Mouse (Mus musculus): Measurements from ENCODE around the gene Fgfbp3. TPM values are rescaled to one million over a fixed set of nuclear protein-coding genes. Genes with fewer than 3 reads are reported as not detected.
A peak's percentile ranks its signal among the peaks of the same experiment; 100 is the strongest.
"Not testable (repeated sequence)": the region's sequence is repeated elsewhere in the genome, so short reads cannot be mapped to it uniquely, and the experiment has no call there.

Gene Fgfbp3
- polyA plus RNA-seq, 2 experiments from 2014 or later = not detected

DNA sequence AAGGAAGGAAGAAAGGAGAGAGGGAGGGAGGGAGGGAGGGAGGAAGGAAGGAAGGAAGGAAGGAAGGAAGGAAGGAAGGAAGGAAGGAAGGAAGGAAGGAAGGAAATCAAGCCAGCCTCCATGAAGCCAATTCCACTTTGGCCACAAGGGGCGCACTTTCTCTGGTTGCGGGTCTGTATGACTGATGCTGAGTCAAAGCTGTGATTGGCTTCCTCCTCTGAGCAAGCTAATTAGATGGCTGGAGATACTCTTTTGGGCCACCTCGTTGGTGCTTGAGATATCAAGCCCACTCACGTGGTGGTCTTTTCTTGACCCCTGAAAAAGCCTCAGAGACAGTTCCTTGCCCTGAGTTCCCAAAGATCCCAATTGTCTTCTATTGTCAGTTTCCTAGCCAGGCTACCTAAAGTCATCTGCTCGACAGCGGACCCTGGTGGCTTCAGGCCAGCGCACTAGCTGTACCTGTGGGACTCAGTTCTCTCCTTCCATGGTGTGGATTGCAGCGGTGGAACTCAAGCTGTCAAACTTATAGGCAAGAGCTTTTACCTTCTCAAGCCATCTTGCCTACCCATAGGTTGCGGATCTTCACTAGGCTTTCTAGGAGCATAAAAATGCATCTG, 9.6 kb downstream of the Fgfbp3 start:
- peak; percentile 59 for ATAC-seq

DNA sequence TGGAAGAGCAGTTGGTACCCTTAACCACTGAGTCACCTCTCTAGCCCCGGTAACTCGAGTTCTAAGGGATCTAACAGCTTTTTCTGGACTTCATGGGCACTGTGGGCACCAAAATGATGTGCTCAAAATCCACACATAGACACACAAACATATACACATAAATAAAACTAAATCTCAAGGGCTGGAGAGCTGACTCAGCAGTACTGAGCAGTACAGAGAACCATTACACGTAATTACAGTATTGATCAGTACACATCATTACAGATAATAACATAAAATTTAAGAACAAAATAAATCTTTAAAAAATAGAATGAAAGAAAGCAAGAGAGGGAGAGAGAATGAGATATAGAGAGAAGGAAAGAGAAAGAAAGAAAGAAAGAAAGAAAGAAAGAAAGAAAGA, 10.3 kb downstream of the Fgfbp3 start:
- no peak for ATAC-seq

DNA sequence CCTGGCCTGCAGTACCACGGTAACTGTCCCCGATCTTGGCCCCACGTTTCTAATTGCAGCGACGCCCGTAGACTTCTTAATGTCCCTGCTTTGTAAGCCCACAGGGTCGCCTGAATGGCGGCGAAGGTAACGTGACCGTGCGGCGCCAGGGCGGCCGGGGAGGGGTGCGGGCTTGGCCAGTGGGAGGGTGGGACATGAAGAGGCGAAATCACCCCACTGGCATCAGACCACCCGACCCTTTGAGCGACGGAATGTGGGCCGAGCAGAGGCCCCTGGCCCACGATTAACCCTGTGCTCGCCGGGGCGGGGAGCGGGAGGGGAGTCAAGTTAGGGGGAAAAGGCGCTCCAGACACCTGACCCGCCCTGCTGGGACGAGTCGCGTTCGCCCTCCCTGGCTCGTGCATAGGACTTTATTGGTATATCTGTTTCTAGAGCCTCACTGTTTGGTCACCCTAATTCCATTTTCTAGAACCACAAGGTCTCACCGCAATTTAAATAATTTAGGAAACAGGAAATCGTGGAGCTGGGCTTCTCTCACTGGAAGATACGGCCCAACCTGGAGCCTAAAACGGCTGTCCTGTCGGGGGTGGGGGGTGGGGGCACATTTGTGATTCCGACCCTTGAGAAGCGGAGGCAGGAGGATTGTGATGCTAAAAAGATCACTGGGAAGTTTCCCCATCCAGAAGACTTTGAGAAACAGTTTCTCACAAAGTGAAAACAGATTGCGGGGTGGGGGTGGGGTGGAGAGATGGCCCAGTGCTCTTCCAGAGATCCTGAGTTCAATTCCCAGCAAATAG, 15.0 kb downstream of the Fgfbp3 start:
- ATAC-seq = no peak

DNA sequence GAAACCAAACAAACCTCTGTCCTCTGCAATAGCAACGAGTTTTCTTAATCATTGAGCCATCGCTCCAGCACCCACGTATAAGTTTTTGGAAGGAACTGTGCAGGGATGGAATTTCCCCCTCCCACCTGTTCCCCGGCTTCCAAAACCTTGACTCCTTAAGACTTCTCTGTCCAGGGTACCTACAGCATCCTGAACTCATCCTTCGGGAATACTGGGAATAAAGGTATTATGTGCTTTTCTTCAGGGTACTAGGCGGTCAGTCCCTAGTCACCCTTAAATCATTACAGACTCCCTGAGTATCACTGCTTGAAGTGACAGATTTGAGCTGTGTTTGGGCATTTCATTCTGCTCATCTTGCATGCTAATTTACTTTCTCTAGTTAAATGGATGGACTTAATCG, 16.0 kb downstream of the Fgfbp3 start:
- no peak for ATAC-seq

DNA sequence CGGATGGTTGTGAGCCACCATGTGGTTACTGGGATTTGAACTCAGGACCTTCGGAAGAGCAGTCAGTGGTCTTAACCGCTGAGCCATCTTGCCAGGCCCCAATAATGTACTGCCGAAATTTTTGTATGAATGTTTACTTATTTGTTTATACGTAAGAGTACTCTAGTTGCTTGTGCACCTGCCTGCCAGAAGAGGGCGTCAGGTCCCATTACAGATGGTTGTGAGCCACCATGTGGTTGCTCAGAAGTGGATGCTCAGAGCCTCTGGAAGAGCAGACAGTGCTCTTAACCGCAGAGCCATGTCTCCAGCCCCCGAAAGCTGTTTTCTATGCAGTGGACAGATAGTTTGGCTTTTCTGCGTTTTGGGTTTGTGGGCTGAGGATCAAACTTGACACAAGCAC, 21.6 kb downstream of the Fgfbp3 start:
- no peak for ATAC-seq

DNA sequence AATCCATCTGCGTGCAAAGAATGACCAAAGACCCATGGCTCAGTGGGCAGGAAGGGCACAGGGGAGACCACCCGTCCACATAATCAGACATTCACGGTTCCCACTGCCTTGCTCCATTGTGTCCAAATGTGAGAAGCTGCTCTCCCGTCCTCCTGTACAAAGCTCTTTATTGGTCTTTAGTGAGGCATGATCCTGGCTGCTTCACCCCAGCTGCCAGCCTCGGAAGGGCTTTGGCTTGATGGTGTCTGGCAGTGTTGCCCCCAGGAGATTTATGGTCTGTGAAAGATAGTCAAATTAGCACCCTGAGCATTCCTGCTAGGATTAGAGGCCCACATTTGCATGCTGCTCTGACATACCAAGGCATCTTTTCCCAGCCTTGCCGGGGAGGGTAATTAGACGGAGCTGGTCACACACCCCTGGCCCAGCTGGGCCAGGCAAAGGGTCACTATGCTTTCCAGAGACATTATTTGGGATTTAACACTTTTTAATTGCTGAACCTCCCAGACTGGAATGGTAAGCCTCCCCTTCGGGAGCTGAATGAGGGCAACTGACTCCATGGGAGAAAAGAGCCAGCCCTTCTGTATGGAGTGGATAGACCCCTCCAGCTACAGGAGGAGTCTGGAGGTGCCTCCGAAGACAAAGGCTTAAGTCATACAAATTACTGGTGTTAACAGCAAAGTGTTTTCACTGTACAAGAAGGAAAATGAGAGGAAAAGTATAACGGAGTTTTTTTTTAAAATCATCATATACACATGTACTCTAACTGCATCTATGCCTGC, 22.4 kb downstream of the Fgfbp3 start:
- ATAC-seq = no peak

DNA sequence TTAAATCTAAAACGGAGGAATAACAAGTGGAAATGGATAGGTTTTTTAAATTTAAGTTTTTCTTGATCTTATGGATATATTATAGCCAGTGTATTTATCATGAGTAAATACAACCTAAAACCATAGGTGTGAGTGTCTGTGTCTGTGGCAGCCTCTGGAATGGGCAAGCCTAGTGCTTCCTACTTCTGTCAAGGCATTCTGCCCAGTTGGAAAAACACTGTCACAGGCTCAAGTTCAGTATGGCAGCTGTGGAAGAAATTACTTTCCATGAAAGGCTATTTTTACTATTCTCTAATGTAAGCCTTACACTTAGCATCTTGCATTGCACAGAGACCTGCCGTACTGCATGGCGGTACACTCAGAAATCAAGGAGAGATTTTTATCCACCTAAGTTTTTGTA, 27.7 kb downstream of the Fgfbp3 start:
- ATAC-seq = no peak

DNA sequence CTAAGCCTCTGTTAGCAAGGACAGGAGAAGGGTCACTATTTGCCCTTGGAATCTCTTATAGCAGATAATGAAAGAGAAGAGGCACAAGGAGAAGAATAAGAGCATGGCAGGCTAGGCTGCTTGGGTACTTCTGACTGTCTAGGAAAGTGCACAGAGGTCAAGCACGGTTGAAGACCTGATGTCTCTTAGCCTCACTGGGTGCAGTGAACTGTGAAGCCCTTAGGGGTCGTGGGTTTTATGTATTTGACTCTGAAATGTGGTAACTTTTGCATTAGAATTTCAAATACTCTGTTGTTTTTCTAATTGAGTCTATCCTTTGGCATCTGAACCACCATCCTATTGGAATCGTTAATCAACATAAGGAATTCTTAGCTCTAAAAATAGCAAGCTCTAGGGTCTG, 31.7 kb downstream of the Fgfbp3 start:
- no peak for ATAC-seq

DNA sequence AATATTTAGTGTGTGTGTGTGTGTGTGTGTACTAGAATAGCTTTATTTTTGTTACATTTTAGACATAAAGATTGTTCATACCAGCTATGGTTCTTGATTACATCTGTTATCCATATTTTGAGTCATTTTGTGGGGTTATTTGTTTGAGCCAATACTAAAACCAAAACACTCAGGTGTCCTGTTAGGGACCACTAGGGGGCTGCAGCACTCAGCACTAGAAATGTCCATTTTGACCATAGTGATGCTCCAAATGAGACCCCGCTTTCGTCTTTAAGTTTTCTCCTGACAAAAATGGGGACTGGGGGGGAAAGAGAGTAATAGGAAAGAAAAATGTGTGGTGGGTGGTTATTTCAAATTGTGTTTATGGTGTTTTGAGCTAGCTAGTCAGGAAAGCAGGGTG, 33.1 kb downstream of the Fgfbp3 start:
- no peak for ATAC-seq

DNA sequence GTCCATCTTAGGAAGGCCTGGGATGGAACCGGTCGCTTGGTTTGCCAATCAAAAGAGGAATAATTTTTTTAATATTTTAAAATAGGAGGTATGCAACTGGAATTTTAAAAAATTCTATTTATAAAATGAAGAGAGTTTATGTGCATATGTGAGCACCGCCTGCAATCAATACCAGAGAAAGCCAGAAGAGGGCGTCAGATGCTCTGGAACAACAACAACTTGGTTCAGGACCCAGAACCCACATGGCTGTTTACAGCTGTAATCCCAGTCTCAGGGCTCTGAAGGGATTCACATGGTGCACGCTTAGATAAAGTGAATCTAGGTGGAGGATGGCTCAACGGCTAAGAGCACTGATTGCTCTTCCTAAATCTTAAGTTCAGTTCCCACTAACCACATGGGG, 36.3 kb downstream of the Fgfbp3 start:
- no peak for ATAC-seq

DNA sequence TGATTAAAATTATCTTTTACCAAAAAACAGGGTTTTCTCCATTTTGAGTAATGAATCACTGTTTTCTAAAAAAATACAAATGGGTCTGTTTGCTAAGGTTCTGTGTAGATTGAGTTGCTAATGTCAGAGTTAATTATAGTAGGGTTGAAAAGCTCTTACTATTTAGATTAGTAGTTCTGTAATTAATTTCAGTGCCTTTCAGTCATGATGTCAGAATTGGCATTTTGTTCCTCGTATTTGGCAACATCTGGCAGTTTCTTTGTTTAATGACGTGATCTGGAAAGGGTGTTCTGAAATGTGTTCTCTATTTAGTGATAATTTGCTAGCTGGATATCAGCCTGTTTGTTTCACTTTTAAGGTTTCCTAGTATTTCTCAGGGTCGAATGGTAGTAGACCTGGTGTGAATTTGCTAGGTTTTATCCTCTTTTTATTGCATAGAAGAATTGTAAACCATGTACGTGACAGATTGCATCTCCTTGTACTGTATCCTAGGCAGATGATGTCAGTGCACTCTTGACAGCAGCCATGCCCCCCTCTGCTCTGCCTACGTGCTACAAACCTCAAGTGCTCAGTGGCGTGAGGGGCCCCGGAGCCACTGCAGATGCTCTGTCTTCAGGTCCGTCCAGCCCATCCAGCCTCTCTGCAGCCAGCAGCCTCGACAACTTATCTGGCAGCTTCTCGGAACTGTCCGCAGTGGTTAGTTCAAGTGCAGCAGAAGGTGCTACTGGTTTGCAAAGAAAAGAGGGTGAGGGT, 40.5 kb downstream of the Fgfbp3 start:
- no peak for ATAC-seq

DNA sequence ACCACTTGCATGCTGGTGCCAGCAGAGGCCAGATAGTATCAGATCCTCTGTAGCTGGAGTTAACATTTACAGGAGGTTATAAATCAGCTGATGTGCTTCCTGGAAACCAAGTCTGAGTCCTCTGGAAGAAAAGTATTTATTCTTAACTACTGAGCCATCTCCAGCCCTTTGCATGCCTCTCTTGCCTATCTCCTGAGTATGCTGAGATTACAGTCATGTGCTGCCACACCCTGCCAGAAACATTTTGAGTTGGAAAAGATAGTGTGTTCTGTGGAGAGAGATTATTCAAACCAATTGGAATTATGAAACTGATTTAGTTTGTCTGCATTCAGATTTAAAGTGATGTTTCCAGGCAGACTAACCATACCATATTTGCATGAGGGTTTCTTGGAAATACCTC, 42.1 kb downstream of the Fgfbp3 start:
- ATAC-seq = no peak

DNA sequence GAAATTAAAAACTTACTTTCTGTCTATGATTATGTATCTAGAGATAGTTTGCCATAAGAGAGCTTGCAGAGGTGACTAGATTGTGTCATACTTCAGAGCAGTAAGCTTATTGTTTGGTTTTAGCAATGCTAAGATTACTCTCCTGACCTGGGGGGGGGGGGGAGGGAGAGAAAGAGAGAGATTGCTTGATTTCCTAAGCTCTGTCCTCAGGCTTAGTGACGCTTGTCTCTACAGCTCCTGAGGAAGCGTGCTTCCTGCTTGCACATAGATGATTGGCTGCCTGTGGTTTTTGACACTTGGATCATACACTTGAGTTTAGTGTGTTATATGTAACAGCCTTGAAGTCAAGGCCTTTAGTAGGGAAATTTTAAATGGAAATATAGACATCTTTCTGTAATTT, 44.8 kb downstream of the Fgfbp3 start:
- ATAC-seq = no peak

DNA sequence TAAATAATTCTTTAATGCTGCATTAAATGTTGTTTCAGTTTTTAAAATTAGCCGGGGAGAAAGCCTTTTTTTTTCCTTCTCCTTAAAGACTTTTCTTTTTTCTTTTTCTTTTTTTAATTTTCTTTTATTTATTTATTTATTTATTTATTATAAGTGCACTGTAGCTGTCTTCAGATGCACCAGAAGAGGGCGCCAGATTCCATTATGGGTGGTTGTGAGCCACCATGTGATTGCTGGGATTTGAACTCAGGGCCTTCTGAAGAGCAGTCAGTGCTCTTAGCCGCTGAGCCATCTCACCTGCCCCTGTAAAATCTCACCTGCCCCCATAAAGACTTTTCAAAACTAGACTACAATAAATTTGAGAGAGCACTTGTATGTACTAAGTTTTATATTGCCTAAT, 50.7 kb downstream of the Fgfbp3 start:
- not testable (repeated sequence) for ATAC-seq

Other genes with a start within 250 kb of the Fgfbp3 start
- not detected for gene Ppp1r3c, start 183.0 kb downstream of the Fgfbp3 start, polyA plus RNA-seq (2017; shearing (Covaris generic))
- 10 to 100 TPM; 31.1 to 32.4 TPM for gene Tnks2, start 85.4 kb downstream of the Fgfbp3 start, polyA plus RNA-seq (2017; shearing (Covaris generic))
- 1 to 10 TPM; 8.2 to 9.1 TPM for gene Btaf1, start 6.5 kb upstream of the Fgfbp3 start, polyA plus RNA-seq (2017; shearing (Covaris generic))